Mouse (Mus musculus) cerebellum, adult 8-10 months (tissue): Measurements from ENCODE around the gene Hs3st2.

ENCODE experiments used
- DNase-seq: peaks from one replicate; pipeline ENCODE4 v3.0.0; 2022

Hs3st2 gene

GRCm38 (mm10) chr7:121460626-121461025, 69.0 kb downstream of the Hs3st2 start:
- DNase-seq, result no peak

DNA sequence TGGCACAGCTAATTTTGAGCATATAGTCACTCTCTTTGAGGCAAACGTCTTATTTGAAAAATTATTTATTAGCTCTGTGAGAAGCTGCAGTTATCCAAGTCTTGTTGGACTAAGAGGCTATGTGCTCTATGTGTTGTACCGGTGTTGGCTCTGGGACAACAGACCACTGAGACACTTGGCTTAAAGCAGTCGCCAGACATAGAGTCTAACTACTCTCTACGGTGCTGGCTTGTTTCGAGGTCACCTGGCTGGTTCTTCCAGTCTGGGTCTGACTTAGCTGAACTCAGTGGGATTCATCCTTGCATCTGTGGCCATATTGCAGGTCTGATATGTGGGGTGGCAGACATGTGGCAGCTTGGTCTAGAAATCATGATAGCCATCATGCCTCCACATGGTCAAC, 72.8 kb downstream of the Hs3st2 start:
- DNase-seq, result no peak

GRCm38 (mm10) chr7:121465111-121465510, 73.5 kb downstream of the Hs3st2 start:
- DNase-seq, result no peak

- no peak for DNase-seq
These were observed 74.7 kb downstream of the Hs3st2 start for GRCm38 (mm10) chr7:121466331-121466730.

DNA sequence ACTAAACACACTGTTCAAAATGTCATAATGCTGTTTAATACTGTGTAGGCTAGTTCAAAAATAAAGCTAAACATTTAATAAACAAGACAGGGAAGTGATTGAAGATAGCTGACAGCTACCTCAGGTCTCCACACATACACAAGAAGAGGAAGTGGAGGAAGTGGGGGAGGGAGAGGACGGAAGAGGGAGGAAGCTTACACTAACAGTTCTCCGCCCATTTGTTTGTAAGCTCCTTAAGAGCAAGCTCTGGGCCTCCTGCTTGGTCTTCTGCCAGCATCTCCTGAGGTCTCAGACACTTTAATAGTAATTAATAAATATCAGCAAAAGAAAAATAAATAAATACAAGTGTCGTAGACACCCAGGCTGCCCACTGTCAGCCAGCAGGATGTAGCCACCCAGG, 77.8 kb downstream of the Hs3st2 start:
- DNase-seq, result no peak

DNA sequence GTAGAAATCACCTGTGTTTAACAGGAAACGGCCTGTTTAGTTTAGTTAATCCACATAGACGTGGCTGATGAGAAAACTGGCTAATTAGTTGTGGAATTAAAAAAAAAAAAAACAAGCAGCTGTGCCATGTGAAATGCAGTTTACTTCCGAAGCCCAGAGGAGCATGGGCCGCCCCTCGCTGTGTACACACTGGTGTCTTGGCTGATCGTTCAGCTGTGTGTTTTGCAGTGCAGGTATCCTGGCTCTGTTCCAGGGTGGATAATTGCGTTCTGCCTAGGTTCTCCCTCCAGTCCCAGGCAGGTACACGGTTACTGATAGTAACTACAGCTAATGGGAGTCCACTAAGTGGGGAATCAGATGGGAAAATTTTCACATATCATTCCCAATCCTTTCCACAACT, 86.6 kb downstream of the Hs3st2 start:
- no peak for DNase-seq

DNA sequence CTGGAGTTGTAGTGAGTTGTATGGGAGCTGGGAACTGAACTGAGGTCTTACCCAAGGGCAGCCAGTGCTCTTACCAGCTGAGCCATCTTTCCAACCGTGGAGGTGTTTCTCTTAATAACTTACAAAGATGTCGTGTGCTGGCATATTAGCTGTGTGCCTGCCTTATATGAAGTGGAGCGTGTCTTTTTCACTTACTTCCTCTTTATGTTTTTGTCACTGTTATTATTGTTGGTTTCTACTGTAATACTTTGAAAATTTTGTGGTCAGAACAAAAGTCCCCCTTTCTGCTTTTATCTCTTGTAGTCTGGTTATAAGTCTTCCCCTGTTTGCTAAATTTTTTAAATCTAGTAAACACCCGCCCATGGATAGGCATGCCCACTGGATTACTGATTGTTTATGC, 88.4 kb downstream of the Hs3st2 start:
- DNase-seq, result no peak

- no peak for DNase-seq
These were observed 92.9 kb downstream of the Hs3st2 start for GRCm38 (mm10) chr7:121484590-121484989.

DNA sequence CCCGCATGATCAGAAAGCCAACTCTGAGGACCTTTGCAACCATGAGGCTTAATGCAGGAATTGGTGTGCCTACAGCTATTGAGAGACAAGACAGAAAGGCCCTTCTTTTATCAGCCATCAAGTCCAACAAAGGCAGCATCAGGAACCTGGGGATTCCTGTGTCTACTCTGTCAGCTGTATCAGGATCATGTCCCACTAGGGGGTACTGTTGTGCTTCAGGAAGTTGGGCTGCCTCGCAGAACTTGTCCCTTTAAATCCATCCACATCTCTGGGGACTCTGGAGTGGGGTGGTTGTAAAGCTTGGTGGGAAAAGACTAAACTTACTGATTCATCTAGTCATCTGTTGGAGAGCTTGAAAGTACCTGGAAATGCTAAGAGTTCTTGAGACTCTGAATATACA, 93.6 kb downstream of the Hs3st2 start:
- DNase-seq, result no peak

GRCm38 (mm10) chr7:121487291-121487690, 95.6 kb downstream of the Hs3st2 start:
- DNase-seq, result no peak

DNA sequence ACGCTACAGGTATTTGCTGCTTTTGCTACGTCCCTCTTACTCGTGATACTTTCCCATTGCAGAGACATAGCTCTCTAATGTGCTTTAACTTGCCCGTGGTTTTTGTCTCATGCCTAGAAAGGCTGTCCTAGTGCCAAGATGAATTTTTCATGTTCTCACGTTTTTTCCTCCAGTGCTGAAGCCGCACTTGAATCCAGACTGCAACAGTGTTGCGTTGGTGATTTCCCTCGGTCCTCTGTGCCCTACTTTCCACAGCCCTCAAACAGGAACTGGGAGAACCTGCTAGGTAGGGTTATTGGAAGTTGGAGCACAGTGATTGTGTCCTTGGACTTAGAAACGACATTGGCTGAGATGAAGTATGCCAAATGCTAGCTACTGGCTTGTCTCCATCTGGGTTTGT, 97.7 kb downstream of the Hs3st2 start:
- DNase-seq, result no peak

- no peak for DNase-seq
These were observed 99.9 kb downstream of the Hs3st2 start for GRCm38 (mm10) chr7:121491455-121492005.

DNA sequence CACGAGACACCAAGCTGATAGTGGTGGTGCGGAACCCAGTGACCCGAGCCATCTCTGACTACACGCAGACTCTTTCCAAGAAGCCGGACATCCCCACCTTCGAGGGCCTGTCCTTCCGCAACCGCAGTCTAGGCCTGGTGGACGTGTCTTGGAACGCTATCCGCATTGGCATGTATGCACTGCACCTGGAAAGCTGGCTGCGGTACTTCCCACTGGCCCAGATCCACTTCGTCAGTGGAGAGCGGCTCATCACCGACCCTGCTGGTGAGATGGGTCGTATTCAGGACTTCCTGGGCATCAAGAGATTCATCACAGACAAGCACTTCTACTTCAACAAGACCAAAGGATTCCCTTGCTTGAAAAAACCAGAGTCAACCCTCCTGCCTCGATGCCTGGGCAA, 108.9 kb downstream of the Hs3st2 start:
- no peak for DNase-seq

- no peak for DNase-seq
These were observed 110.0 kb downstream of the Hs3st2 start for GRCm38 (mm10) chr7:121501666-121502065.

DNA sequence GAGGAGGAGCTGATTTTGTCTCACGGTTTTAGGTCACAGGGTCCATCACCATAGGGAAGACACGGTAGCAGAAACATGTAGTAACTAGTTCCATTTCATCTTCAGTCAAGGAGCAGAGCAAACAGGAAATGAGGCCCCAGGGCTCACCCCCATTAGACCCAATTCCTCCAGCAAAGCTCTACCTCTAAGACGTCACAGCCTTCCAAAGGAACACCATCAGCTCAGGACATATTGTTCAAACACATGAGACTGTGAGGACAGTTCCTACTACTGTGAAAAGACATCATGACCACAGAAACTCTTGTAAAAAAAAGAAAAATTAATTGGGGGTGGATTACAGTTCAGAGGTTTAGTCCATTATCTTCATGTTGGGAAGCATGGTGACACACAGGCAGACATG, 125.1 kb downstream of the Hs3st2 start:
- DNase-seq, result no peak

- no peak for DNase-seq
These were observed 125.5 kb downstream of the Hs3st2 start for GRCm38 (mm10) chr7:121517165-121517591.

GRCm38 (mm10) chr7:121522125-121522524, 130.5 kb downstream of the Hs3st2 start:
- DNase-seq, result no peak

DNA sequence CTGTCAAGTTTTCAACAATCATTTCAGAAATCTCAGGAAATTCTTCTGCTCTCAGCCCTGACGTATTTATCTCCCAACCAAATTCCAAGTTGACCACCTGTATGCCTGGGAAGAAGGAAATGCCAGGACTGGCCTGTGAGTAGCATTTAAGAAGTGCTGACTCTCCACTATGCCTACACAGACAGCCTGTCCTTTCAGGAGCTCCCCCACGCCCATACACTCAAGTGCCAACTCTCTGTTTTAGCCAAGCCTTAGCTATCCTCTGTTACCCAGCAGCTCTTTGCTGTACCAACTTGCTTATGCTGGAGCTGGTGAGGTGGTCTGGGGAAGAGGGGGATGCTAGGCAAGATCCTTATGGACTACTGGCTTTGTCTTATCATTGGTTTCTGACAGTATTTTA, 137.4 kb downstream of the Hs3st2 start:
- DNase-seq, result no peak

DNA sequence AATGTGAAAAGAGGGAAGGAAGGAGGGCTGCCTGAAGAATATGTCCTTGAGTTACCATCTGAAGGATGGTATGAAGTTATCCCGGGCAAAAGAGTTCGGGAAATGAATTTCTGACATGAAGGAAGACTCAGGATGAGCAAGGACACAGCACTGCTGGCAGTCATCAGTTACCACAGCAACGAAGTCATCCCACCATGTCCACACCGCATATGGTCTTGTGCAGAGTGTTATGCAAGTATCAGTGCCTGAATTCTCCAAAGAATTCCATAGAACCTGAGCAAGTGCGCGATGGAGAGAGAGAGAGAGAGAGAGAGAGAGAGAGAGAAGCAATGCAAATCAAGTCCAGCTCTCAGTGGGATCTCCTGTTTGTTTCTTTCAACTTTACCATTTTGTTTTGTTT, 142.0 kb downstream of the Hs3st2 start:
- no peak for DNase-seq

DNA sequence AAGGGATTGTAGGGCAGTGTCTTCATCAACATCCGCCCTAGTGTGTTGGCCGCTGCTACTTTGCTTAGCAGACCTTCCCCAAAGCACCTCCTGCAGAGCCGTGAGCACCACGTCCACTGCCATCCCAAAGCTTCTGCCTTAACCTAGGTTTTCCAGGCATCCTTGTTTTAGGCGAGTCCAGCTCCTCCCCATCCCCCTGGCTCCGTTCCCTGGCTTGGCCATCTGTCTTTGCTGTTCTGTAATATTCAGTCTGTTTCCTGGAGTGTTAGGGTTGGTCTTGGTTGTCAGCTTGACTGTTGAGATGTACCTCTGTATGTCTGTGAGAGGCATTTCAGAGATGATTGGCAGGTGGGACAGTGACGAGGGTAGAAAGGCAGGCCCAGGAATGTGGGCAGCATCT, 142.7 kb downstream of the Hs3st2 start:
- peak; percentile 3 for DNase-seq

GRCm38 (mm10) chr7:121535987-121536386, 144.3 kb downstream of the Hs3st2 start:
- DNase-seq, result no peak

DNA sequence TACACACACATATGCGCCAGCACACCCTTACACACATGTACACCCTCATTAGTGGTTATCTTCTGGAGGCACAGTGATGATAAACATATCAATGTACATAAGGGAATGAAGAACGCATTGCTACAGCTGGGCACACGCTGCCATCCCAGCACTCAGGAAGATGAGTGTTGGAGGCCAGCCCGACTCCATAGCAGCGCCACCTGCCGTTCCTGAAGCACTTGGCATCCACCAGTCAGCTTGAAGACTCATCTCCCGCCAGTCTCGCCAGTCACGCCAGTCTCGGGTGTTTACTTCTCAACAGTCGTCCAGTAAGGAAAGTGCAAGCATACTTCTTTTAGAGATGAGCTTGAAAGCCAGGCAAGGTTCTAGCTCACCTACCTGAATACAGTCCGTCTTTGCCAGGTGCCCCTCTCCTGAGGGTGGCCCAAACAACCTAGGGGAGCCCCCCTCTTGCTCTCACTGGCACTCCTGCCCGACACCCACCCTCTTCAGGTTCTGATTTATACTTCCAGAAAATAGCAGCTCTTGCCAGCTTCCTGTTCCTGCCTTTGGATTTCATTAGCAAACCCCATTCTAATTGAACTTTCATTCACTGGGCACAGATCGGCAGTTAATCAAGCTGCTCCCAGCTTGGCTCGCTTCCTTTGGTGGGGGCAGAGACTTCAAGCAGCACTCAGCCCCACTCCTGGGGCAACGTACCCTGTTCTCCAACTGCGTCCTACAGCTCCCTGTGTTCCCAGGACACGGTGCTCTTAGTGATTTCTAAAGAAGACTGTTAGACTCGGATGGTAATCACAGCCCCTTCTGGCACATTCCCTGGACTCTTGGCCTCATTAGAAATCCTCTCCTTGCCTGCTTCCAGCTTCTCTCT, 148.0 kb downstream of the Hs3st2 start:
- peak; percentile 28 for DNase-seq

DNA sequence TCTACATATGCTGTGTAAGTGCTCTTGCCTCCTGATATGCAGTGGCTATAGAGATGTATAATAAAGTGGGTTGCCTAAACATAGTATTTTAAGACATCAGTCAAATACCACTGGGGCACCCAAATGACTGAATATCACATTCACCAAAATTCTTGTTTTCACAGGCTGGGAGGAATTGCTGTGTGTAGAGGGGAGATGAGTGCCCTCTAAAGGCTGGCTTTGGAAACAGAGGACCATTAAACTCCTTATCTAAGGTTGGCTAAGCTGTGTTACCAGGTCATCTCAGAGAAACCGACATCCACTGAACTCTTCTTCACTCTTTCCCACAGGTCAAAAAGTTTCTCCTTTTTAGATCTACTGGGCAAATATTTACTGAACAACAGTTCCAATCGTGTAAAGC, 150.8 kb downstream of the Hs3st2 start:
- no peak for DNase-seq

DNA sequence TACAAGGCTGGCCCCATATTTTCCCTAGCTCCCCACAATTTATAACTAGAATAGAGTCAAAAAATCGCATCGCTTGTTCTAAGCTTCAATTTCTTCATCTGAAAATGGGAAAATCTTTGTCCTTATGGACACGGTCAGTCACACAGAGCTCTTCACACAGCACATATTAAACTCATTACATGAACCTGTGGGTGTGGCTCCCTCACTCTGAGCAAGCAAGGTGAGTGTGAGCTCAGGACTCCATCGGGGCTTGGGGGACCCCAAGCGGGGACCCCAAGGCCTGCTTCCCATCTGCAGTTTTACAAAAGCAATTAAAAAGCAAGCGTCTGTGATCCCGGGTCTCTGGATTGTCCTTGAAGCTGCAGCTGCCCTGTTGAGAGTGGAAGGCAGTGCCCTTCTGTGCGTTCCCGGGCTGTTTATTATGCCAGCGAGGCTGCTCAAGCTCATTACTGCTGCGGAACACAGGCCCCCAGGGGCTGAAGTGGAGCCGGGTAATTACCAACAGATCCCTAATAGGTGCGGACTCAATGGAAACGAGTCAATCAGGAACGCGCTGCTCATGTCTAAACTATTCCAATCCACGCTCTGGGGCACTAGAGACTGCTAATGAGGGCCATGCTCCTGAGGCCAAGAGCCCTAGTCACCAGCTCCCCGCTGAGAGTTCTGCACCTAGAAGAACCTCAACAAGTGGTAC, 157.8 kb downstream of the Hs3st2 start:
- DNase-seq, result no peak
